Mouse (Mus musculus) cortical plate, adult 2 months (tissue): ENCODE measurements around the gene Abt1. TPM values are rescaled to one million over a fixed set of nuclear protein-coding genes. Genes with fewer than 3 reads are reported as not detected.

Source experiments
- H3K27ac ChIP-seq: fragments of 200-500 bp; 2 replicates; pipeline ENCODE4 v1.5.1; 2012; ENCODE audit warnings: low read length, control low read depth, inconsistent platforms; ENCODE audit not compliant: insufficient read depth
- H3K4me1 ChIP-seq: fragments of 200-500 bp; 2 replicates; pipeline ENCODE4 v1.6.1; 2011; ENCODE audit warnings: low read length; ENCODE audit not compliant: control insufficient read depth, insufficient read depth
- H3K4me3 ChIP-seq: fragments of 200-500 bp; 2 replicates; pipeline ENCODE4 v1.5.1; 2011; ENCODE audit warnings: mild to moderate bottlenecking, low read length, control low read depth; ENCODE audit not compliant: insufficient read depth
- CTCF ChIP-seq: fragments of 200-500 bp; IDR thresholded peaks from 2 replicates; pipeline ENCODE4 v1.5.1; 2011; ENCODE audit warnings: mild to moderate bottlenecking, control low read depth, low read length; ENCODE audit not compliant: insufficient read depth; ENCODE audit errors: extremely low read depth
- POLR2A ChIP-seq: fragments of 200-500 bp; IDR thresholded peaks from 2 replicates; pipeline ENCODE4 v1.6.1; 2011; ENCODE audit warnings: mild to moderate bottlenecking, low read length, control low read depth; ENCODE audit not compliant: insufficient read depth; ENCODE audit errors: extremely low read depth
- polyA plus RNA-seq: library from polyadenylated mRNA; depleted of rRNA; stranded (reverse); fragments of >200 nt; gene quantifications from 2 replicates; pipeline ENCODE4 v1.2.3, GENCODE M21; 2012; rRNA removed

The Abt1 gene
- polyA plus RNA-seq: 7.8 and 8.3 TPM in 2 replicates

- TF ChIP-seq CTCF (no peak), POLR2A (peak; percentile 73)
- Histone ChIP-seq H3K4me3 (peak within 1 kb of the TSS; percentile 93), H3K27ac (no peak within 1 kb of the TSS), H3K4me1 (peaks cover 3% of the 10 kb centered on the region)
These were observed at the start of gene Abt1 for GRCm38 (mm10) chr13:23423286-23424051. Gene Abt1, minus strand, starts transcription at chr13:23423866.

- no peak overlapping the region for H3K27ac ChIP-seq
- H3K4me3 ChIP-seq: no peak overlapping the region
- TF ChIP-seq POLR2A: no peak
- no peak for TF ChIP-seq CTCF
- H3K4me1 ChIP-seq: no peaks in the 10 kb centered on the region; the same call in 1 of the 2 replicates
These were observed 43.2 kb upstream of the Abt1 start for GRCm38 (mm10) chr13:23466911-23467310.

- TF ChIP-seq POLR2A (no peak), CTCF (no peak)
- Histone ChIP-seq H3K4me1 (no peaks in the 10 kb centered on the region; the same call in 1 of the 2 replicates), H3K27ac (no peak overlapping the region), H3K4me3 (no peak overlapping the region)
These were observed 42.6 kb upstream of the Abt1 start for GRCm38 (mm10) chr13:23466306-23466705.

GRCm38 (mm10) chr13:23465600-23466109 lies 42.0 kb upstream of the Abt1 start, which contains the start of gene Btn1a1:
Gene Btn1a1, minus strand, starts transcription at chr13:23465901.
- Histone ChIP-seq H3K4me3 (peak within 1 kb of the TSS; percentile 68), H3K27ac (no peak within 1 kb of the TSS), H3K4me1 (no peaks in the 10 kb centered on the region; the same call in 1 of the 2 replicates)
- TF ChIP-seq POLR2A (no peak), CTCF (no peak)

GRCm38 (mm10) chr13:23464841-23465366 lies 41.2 kb upstream of the Abt1 start:
- TF ChIP-seq POLR2A (no peak), CTCF (no peak)
- H3K4me1 ChIP-seq: no peaks in the 10 kb centered on the region; the same call in 1 of the 2 replicates
- H3K4me3 ChIP-seq: peak overlapping the region; percentile 68; the same call in 1 of the 2 replicates
- no peak overlapping the region for H3K27ac ChIP-seq

GRCm38 (mm10) chr13:23464224-23464637 lies 40.6 kb upstream of the Abt1 start:
- Histone ChIP-seq H3K27ac (no peak overlapping the region), H3K4me3 (peak overlapping the region; percentile 68), H3K4me1 (no peaks in the 10 kb centered on the region; the same call in 1 of the 2 replicates)
- TF ChIP-seq POLR2A: no peak
- TF ChIP-seq CTCF: no peak

- TF ChIP-seq CTCF: no peak
- TF ChIP-seq POLR2A: no peak
- peak overlapping the region; percentile 68 for H3K4me3 ChIP-seq
- H3K27ac ChIP-seq: no peak overlapping the region
- H3K4me1 ChIP-seq: no peaks in the 10 kb centered on the region; the same call in 1 of the 2 replicates
These were observed 39.9 kb upstream of the Abt1 start for GRCm38 (mm10) chr13:23463381-23464223.

- TF ChIP-seq CTCF (no peak), POLR2A (no peak)
These were observed 39.0 kb upstream of the Abt1 start for GRCm38 (mm10) chr13:23462669-23463068.

GRCm38 (mm10) chr13:23462063-23462462 lies 38.4 kb upstream of the Abt1 start:
- Histone ChIP-seq H3K4me1 (no peaks in the 10 kb centered on the region; the same call in 1 of the 2 replicates), H3K4me3 (no peak overlapping the region), H3K27ac (no peak overlapping the region)
- TF ChIP-seq CTCF (no peak), POLR2A (no peak)

More at GRCm38 (mm10) chr13:23462669-23463068, 39.0 kb upstream of the Abt1 start:
- Histone ChIP-seq H3K4me3 (no peak overlapping the region), H3K27ac (no peak overlapping the region), H3K4me1 (no peaks in the 10 kb centered on the region; the same call in 1 of the 2 replicates)
